Mouse (Mus musculus) kidney, postnatal 0 days (tissue): ENCODE data around the gene Prrt1. TPM values are rescaled to one million over a fixed set of nuclear protein-coding genes. Genes with fewer than 3 reads are reported as not detected.

Experiments used
- ATAC-seq: fragments of 200-750 bp; cut with Nextera tagmentation; replicated peaks from 2 replicates; pipeline ENCODE4 v1.8.0; 2017; ENCODE audit warnings: low read depth, moderate number of reproducible peaks, moderate TSS enrichment, moderate library complexity; ENCODE audit not compliant: low FRiP score
- DNase-seq: peaks from one replicate; pipeline ENCODE4 v3.0.0-alpha.2; 2016; ENCODE audit warnings: low spot score
- H3K27ac ChIP-seq: fragments of 300-500 bp; sonication (generic); 2 replicates; pipeline ENCODE4 v1.5.1; 2014; ENCODE audit warnings: mild to moderate bottlenecking
- H3K27me3 ChIP-seq: fragments of 300-500 bp; sonication (generic); 2 replicates; pipeline ENCODE4 v1.6.1; 2014; ENCODE audit warnings: low read length, mixed read lengths; ENCODE audit not compliant: insufficient read depth
- H3K36me3 ChIP-seq: fragments of 300-500 bp; sonication (generic); 2 replicates; pipeline ENCODE4 v1.6.1; 2014; ENCODE audit warnings: low read length, mixed read lengths; ENCODE audit not compliant: insufficient read depth
- H3K4me1 ChIP-seq: fragments of 300-500 bp; sonication (generic); replicated peaks from 2 replicates; pipeline ENCODE4 v1.6.1; 2014; ENCODE audit warnings: antibody characterized with exemption, low read length, mixed read lengths; ENCODE audit not compliant: insufficient read depth
- H3K4me2 ChIP-seq: fragments of 300-500 bp; sonication (generic); 2 replicates; pipeline ENCODE4 v1.6.1; 2014; ENCODE audit warnings: mild to moderate bottlenecking, low read length, moderate library complexity, mixed read lengths
- H3K4me3 ChIP-seq: fragments of 300-500 bp; sonication (generic); replicated peaks from 2 replicates; pipeline ENCODE4 v1.5.1; 2014; ENCODE audit warnings: low read depth, low read length
- H3K9ac ChIP-seq: fragments of 300-500 bp; sonication (generic); 2 replicates; pipeline ENCODE4 v1.6.1; 2014; ENCODE audit warnings: low read depth, low read length
- H3K9me3 ChIP-seq: fragments of 300-500 bp; sonication (generic); replicated peaks from 2 replicates; pipeline ENCODE4 v1.6.1; 2016; ENCODE audit warnings: low read length, inconsistent platforms, mixed read lengths
- CTCF ChIP-seq: IDR thresholded peaks from 2 replicates; pipeline ENCODE4 v1.5.1; 2016; ENCODE audit warnings: antibody characterized with exemption, low read depth, mild to moderate bottlenecking, moderate library complexity
- whole genome bisulfite sequencing: fragments of 180-500 bp; shearing (Covaris S2); extraction: QIAGEN DNeasy Blood & Tissue Kit; methylation state at CpG from one replicate; pipeline ENCODE4 v1.1.7; 2014; 5-methylcytosine and 5-hydroxymethylcytosine counted together
- polyA plus RNA-seq: library from polyadenylated mRNA; unstranded; fragments of >200 nt; fragmentation: Nextera tagmentation; extraction: Ambion mirVana; gene quantifications from 2 replicates; pipeline ENCODE4 v1.2.1, GENCODE M21; 2015

Prrt1 gene
- polyA plus RNA-seq, 1 experiment from 2014 or later: 0.55 TPM

GRCm38 (mm10) chr17:34655160-34655559 lies 25.8 kb downstream of the Prrt1 start:
- TF ChIP-seq CTCF: no peak

DNA sequence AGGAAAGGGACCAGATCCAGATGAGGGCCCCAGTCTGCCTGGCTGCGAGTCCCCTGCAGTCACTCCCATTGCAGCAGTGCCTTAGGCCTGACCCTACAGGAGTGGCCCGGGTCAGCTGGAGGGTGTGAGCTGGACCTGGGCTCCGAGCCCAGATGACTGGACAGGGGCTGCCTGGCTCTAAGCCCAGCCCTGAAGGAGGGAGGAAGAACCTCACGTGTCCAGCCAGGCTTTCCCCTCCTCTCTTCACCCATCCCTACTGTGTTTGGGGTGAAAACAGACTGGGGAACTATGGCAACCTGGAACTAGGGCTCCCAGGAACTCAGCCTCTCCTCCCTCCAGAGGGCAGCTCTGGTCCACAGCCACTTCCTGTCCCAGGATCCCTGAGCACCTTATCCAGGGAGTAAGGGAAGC lies 26.3 kb downstream of the Prrt1 start:
- no peak overlapping the region for H3K4me3 ChIP-seq
- H3K36me3 ChIP-seq: peaks cover 26% of the 10 kb centered on the region
- TF ChIP-seq CTCF: 0 out of 2 replicates have a peak, but pooled peaks have one; percentile 30
- peak; percentile 86 for DNase-seq
- H3K9ac ChIP-seq: no peak overlapping the region
- WGBS: 52% methylated on average over 4 of the region's 4 CpGs
- no peaks in the 10 kb centered on the region; the same call in 1 of the 2 replicates for H3K27me3 ChIP-seq
- H3K4me2 ChIP-seq: no peak overlapping the region
- H3K9me3 ChIP-seq: no peaks in the 10 kb centered on the region
- ATAC-seq: peak; percentile 62
- no peak overlapping the region for H3K27ac ChIP-seq
- H3K4me1 ChIP-seq: 0 out of 2 replicates have a peak, but pooled peaks cover 7% of the 10 kb centered on the region

More at GRCm38 (mm10) chr17:34655160-34655559, 25.8 kb downstream of the Prrt1 start:
- Histone ChIP-seq H3K36me3 (peaks cover 30% of the 10 kb centered on the region), H3K4me3 (no peak overlapping the region), H3K4me2 (no peak overlapping the region), H3K9ac (no peak overlapping the region), H3K9me3 (no peaks in the 10 kb centered on the region), H3K4me1 (0 out of 2 replicates have a peak, but pooled peaks cover 3% of the 10 kb centered on the region), H3K27me3 (no peaks in the 10 kb centered on the region; the same call in 1 of the 2 replicates), H3K27ac (no peak overlapping the region)
- 0 out of 2 replicates have a peak, but pooled peaks have one; percentile 1 for ATAC-seq
- WGBS: 45% methylated on average over 7 of the region's 7 CpGs
- no peak for DNase-seq

- no peak for TF ChIP-seq CTCF
- no peak for ATAC-seq
- no peaks in the 10 kb centered on the region; the same call in 1 of the 2 replicates for H3K27me3 ChIP-seq
- peaks cover 16% of the 10 kb centered on the region for H3K36me3 ChIP-seq
- WGBS: 59% methylated on average over 8 of the region's 8 CpGs
- no peak overlapping the region for H3K4me2 ChIP-seq
- no peak for DNase-seq
- no peak overlapping the region for H3K4me3 ChIP-seq
- H3K9me3 ChIP-seq: no peaks in the 10 kb centered on the region
- H3K27ac ChIP-seq: no peak overlapping the region
- peaks cover 17% of the 10 kb centered on the region; the same call in 1 of the 2 replicates for H3K4me1 ChIP-seq
- no peak overlapping the region for H3K9ac ChIP-seq
These were observed 27.3 kb downstream of the Prrt1 start for GRCm38 (mm10) chr17:34656666-34657065.

DNA sequence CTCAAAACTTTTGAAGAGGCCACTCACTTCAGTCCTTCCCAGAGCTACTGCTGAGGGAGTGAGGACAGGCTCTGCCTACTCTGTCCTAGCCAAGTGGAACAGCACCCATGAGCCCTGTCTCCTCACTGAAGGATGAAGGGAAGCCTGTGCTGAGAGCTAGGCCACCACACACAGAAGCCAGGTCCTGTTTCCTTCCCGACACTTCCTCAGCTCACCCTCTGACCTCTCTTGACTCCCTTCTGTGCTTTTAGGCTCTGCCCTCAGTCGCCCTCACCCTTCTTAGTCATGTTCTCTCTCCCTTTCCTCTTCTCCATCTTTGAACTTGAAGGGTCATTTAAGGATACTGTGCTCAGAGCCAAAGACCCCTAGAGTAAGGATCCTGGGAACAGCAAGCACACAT lies 27.9 kb downstream of the Prrt1 start:
- H3K27me3 ChIP-seq: no peaks in the 10 kb centered on the region; the same call in 1 of the 2 replicates
- H3K36me3 ChIP-seq: peaks cover 10% of the 10 kb centered on the region; the same call in 1 of the 2 replicates
- H3K4me3 ChIP-seq: no peak overlapping the region
- no peak overlapping the region for H3K27ac ChIP-seq
- no peak for TF ChIP-seq CTCF
- ATAC-seq (no peak), DNase-seq (no peak)
- peaks cover 18% of the 10 kb centered on the region; the same call in 1 of the 2 replicates for H3K4me1 ChIP-seq
- 22% methylated on average over 2 of the region's 2 CpGs for WGBS
- no peak overlapping the region for H3K9ac ChIP-seq
- H3K9me3 ChIP-seq: no peaks in the 10 kb centered on the region
- H3K4me2 ChIP-seq: no peak overlapping the region

GRCm38 (mm10) chr17:34658145-34658544 lies 28.8 kb downstream of the Prrt1 start:
- no peak overlapping the region for H3K4me3 ChIP-seq
- H3K9me3 ChIP-seq: no peaks in the 10 kb centered on the region
- H3K9ac ChIP-seq: no peak overlapping the region
- no peak overlapping the region for H3K27ac ChIP-seq
- H3K36me3 ChIP-seq: 0 out of 2 replicates have a peak, but pooled peaks cover 3% of the 10 kb centered on the region
- H3K4me1 ChIP-seq: peaks cover 18% of the 10 kb centered on the region; the same call in 1 of the 2 replicates
- ATAC-seq: no peak
- no peak for DNase-seq
- TF ChIP-seq CTCF: no peak
- 75% methylated on average over 2 of the region's 2 CpGs for WGBS
- H3K4me2 ChIP-seq: no peak overlapping the region
- H3K27me3 ChIP-seq: no peaks in the 10 kb centered on the region; the same call in 1 of the 2 replicates

DNA sequence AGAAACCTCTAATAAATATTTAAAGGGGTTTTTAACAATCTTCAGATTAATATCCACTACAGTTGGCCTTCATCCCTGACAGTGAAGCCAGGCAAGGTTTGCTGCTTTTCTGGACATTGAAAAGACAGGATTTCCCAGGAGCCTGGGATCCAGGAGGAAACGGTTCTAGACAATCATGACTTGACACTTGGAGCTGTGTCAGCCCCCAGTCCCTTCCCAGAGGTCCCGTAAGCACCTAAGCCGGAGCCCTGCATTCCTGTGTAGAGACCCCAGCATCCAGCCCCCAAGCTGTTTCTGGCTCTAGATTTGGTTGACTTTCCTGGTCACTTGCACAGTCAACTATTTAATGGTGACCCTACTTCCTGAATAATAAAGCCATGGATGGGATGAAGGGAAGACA lies 29.3 kb downstream of the Prrt1 start:
- Histone ChIP-seq H3K9me3 (no peaks in the 10 kb centered on the region), H3K4me3 (no peak overlapping the region), H3K9ac (no peak overlapping the region), H3K4me2 (no peak overlapping the region), H3K36me3 (no peaks in the 10 kb centered on the region), H3K27ac (no peak overlapping the region), H3K27me3 (no peaks in the 10 kb centered on the region; the same call in 1 of the 2 replicates), H3K4me1 (peaks cover 18% of the 10 kb centered on the region; the same call in 1 of the 2 replicates)
- no peak for DNase-seq
- no peak for TF ChIP-seq CTCF
- 72% methylated on average over 3 of the region's 3 CpGs for WGBS
- no peak for ATAC-seq
